ENCODE assay signal across 19 mouse cellular contexts in genomic region chr2:72415416-72415815, GRCm38 (mm10).
A peak's percentile ranks its signal among the peaks of the same experiment; 100 is the strongest.
DNase-seq lines count a peak whose midpoint lies in the region; ATAC-seq and TF ChIP-seq lines count a peak whose summit lies in the region.
"Had no signal": no experiment of that assay in that cellular context is flagged by ENCODE, and none has a peak within 500 bp of the region (broad histone marks: within the 10 kb centered on the region; RNA-seq: fewer than 3 reads in every experiment).

No protein-coding gene starts in this region.

- no peak overlapping the region for H3K9ac ChIP-seq in heart, adult 2 months (ENCODE audit: low read depth, low read length)
- H3K9ac ChIP-seq in lung, embryonic 14.5 days, result no peak overlapping the region
- H3K9ac ChIP-seq in MEL (ENCODE audit: control insufficient read depth, low read depth, low read length, poor library complexity, severe bottlenecking), result no peak overlapping the region
- H3K9ac ChIP-seq: heart, embryonic 13.5 days; hindbrain, embryonic 13.5 days had no signal

- no peak overlapping the region for H3K4me3 ChIP-seq in heart, adult 2 months
- no peak overlapping the region for H3K4me3 ChIP-seq in lung, embryonic 14.5 days (ENCODE audit: low read depth, low read length)
- no peak overlapping the region for H3K4me3 ChIP-seq in lung, adult 2 months (replicated peaks; ENCODE audit: extremely low read depth, low read depth, low read length)
- H3K4me3 ChIP-seq in MEL (ENCODE audit: control insufficient read depth in 1 of 2, insufficient read depth in 1 of 2, low read depth in 2 of 2, low read length in 2 of 2), result no peak overlapping the region
- H3K4me3 ChIP-seq: heart, embryonic 13.5 days; hindbrain, embryonic 13.5 days; limb, embryonic 10.5 days had no signal

- no peak for TF ChIP-seq POLR2A in heart, adult 2 months (IDR thresholded peaks at IDR 0.05; ENCODE audit: insufficient read depth, low read depth, low read length)
- no peak for TF ChIP-seq POLR2A in lung, adult 2 months (IDR thresholded peaks at IDR 0.05; ENCODE audit: borderline replicate concordance, extremely low read depth, low read depth, low read length)
- no peak for TF ChIP-seq POLR2A in MEL (IDR thresholded peaks at IDR 0.05; ENCODE audit: control insufficient read depth in 1 of 2, insufficient read depth in 1 of 2, low read depth in 1 of 2, low read length in 2 of 2, poor library complexity in 1 of 2)

- intact Hi-C loops in heart, adult 2 months (cut with DNase I), result no loop called here
- intact Hi-C loops in heart, postnatal 14 days (cut with DNase I), result no loop called here

- no peak for ATAC-seq in lung, embryonic 14.5 days (ENCODE audit: insufficient read depth)
- no peak for ATAC-seq in frontal cortex, adult (ENCODE audit: low TSS enrichment)
- ATAC-seq: CD4-positive, CD25-positive, alpha-beta regulatory T cell, adult 4 months had no signal

- no peak for TF ChIP-seq EP300 in heart, adult 2 months (IDR thresholded peaks at IDR 0.05; ENCODE audit: insufficient read depth, low read depth, low read length)
- TF ChIP-seq EP300 in MEL (IDR thresholded peaks at IDR 0.05; ENCODE audit: low read depth in 1 of 2, low read length in 2 of 2), result no peak

- H3K4me1 ChIP-seq in heart, adult 2 months (ENCODE audit: control insufficient read depth, insufficient read depth, low read length), result no peaks in the 10 kb centered on the region
- H3K4me1 ChIP-seq in lung, embryonic 14.5 days (ENCODE audit: insufficient read depth), result peaks cover 4% of the 10 kb centered on the region; the same call in 1 of the 2 replicates
- no peaks in the 10 kb centered on the region for H3K4me1 ChIP-seq in lung, adult 2 months (ENCODE audit: control insufficient read depth, insufficient read depth, low read length)
- H3K4me1 ChIP-seq in MEL (ENCODE audit: control insufficient read depth in 1 of 2, insufficient read depth in 2 of 2, low read length in 2 of 2), result peaks cover 0 to 3% of the 10 kb centered on the region in 2 experiments; a peak in 1 of 4 replicates
- H3K4me1 ChIP-seq: hindbrain, embryonic 13.5 days had no signal

- H3K4me2 ChIP-seq in lung, embryonic 14.5 days, result no peak overlapping the region
- H3K4me2 ChIP-seq: heart, embryonic 13.5 days; hindbrain, embryonic 13.5 days had no signal

- H3K36me3 ChIP-seq in heart, adult 2 months (ENCODE audit: control insufficient read depth, insufficient read depth, low read length), result no peaks in the 10 kb centered on the region
- peaks cover 10% of the 10 kb centered on the region; the same call in 1 of the 2 replicates for H3K36me3 ChIP-seq in lung, embryonic 14.5 days (ENCODE audit: insufficient read depth)
- peaks cover 0 to 4% of the 10 kb centered on the region in 2 experiments; a peak in 1 of 4 replicates for H3K36me3 ChIP-seq in MEL (ENCODE audit: control insufficient read depth in 1 of 2, insufficient read depth in 2 of 2, low read length in 2 of 2)
- H3K36me3 ChIP-seq: hindbrain, embryonic 13.5 days; limb, embryonic 10.5 days had no signal

- whole genome bisulfite sequencing in heart, adult 2 months, result 88% methylated on average over 5 of the region's 5 CpGs
- WGBS in lung, embryonic 14.5 days, result 67% methylated on average over 5 of the region's 5 CpGs
- WGBS in lung, adult 2 months, result 85% methylated on average over 5 of the region's 5 CpGs

- no peaks in the 10 kb centered on the region for H3K9me3 ChIP-seq in lung, embryonic 14.5 days (ENCODE audit: low read depth, low read length)
- no peaks in the 10 kb centered on the region for H3K9me3 ChIP-seq in MEL (replicated peaks; ENCODE audit: insufficient read depth, low read length)
- H3K9me3 ChIP-seq: heart, embryonic 13.5 days; hindbrain, embryonic 13.5 days; limb, embryonic 10.5 days had no signal

- TF ChIP-seq CTCF in heart, adult 2 months (IDR thresholded peaks at IDR 0.05), result peak; percentile 45
- peak; percentile 31 for TF ChIP-seq CTCF in lung, embryonic 14.5 days (IDR thresholded peaks at IDR 0.05; ENCODE audit: low read depth)
- no peak for TF ChIP-seq CTCF in lung, adult 2 months (IDR thresholded peaks at IDR 0.05; ENCODE audit: insufficient read depth, low read length)
- TF ChIP-seq CTCF in MEL (IDR thresholded peaks at IDR 0.05 in 2 of 3, conservative IDR thresholded peaks at IDR 0.05 in 1 of 3; ENCODE audit: control insufficient read depth in 1 of 3, insufficient read depth in 1 of 3, low read depth in 2 of 3, low read length in 3 of 3, poor library complexity in 1 of 3, severe bottlenecking in 1 of 3), result peak; percentile 41 to 58 (median 51)

- no peaks in the 10 kb centered on the region for H3K79me2 ChIP-seq in heart, adult 2 months (replicated peaks; ENCODE audit: control insufficient read depth, insufficient read depth, low read length)
- H3K79me2 ChIP-seq in MEL (ENCODE audit: control insufficient read depth, insufficient read depth, low read length, poor library complexity), result no peaks in the 10 kb centered on the region

- no peak; the same call in 1 of the 2 replicates for TF ChIP-seq RAD21 in MEL (IDR thresholded peaks at IDR 0.05; ENCODE audit: low read depth, low read length)

- H3K27me3 ChIP-seq in heart, adult 2 months (ENCODE audit: control insufficient read depth, insufficient read depth, low read length), result no peaks in the 10 kb centered on the region
- no peaks in the 10 kb centered on the region for H3K27me3 ChIP-seq in lung, embryonic 14.5 days (ENCODE audit: insufficient read depth, low read length)
- no peaks in the 10 kb centered on the region for H3K27me3 ChIP-seq in MEL (ENCODE audit: control insufficient read depth in 1 of 2, insufficient read depth in 2 of 2, low read length in 2 of 2)
- H3K27me3 ChIP-seq: heart, embryonic 13.5 days; hindbrain, embryonic 13.5 days had no signal

- no peak for DNase-seq in heart, adult 2 months
- no peak for DNase-seq in heart, postnatal 14 days
- DNase-seq in lung, embryonic 14.5 days, result peak; percentile 32
- DNase-seq in lung, adult 2 months, result no peak
- peak; percentile 30 for DNase-seq in MEL (ENCODE audit: low read depth, low spot score)
- peak; percentile 61 to 75 for DNase-seq in thymus, postnatal 10 days (ENCODE audit: low spot score in 2 of 2)
- DNase-seq in lung, adult 18-20 months, result no peak
- DNase-seq: adrenal gland, postnatal 25 days; cerebellum, adult 18-20 months; gastrocnemius, postnatal 10 days; kidney, adult 9 months; lung, postnatal 10 days; midbrain, embryonic 14.5 days; spleen, adult 18-20 months had no signal

- no peak overlapping the region for H3K27ac ChIP-seq in heart, adult 2 months
- H3K27ac ChIP-seq in lung, embryonic 14.5 days (ENCODE audit: low read depth), result no peak overlapping the region
- no peak overlapping the region for H3K27ac ChIP-seq in MEL (ENCODE audit: control insufficient read depth, low read depth, low read length)
- H3K27ac ChIP-seq: heart, embryonic 13.5 days; hindbrain, embryonic 13.5 days; limb, embryonic 10.5 days had no signal

TF ChIP-seq in MEL, 35 proteins besides CTCF, POLR2A, EP300 and RAD21:
- 0 out of 2 replicates have a peak, but pooled peaks have one; percentile 11 for TF ChIP-seq SMC3 (IDR thresholded peaks at IDR 0.05; ENCODE audit: low read depth, low read length)
- no peak for TF ChIP-seq E2F4 (IDR thresholded peaks at IDR 0.05; ENCODE audit: borderline replicate concordance, low read depth, low read length)
- no peak for TF ChIP-seq CHD1 (IDR thresholded peaks at IDR 0.05; ENCODE audit: low read depth, low read length)
- TF ChIP-seq GABPA (IDR thresholded peaks at IDR 0.05; ENCODE audit: low read depth, low read length), result no peak
- no peak for TF ChIP-seq HCFC1 (IDR thresholded peaks at IDR 0.05; ENCODE audit: low read depth, low read length)

Comparison
In these comparisons a context has a peak if more than half of its experiments do, and no peak if none do; other contexts are left out.
1. DNase-seq: peak in lung, embryonic 14.5 days (single experiment), MEL (single experiment) and thymus, postnatal 10 days (2 of 2); none in heart, adult 2 months (0 of 2), heart, postnatal 14 days (0 of 2), lung, adult 2 months (single experiment) and lung, adult 18-20 months (0 of 2).